Mouse (Mus musculus) heart, adult 18-20 months (tissue): Measurements from ENCODE around the gene Smco4. TPM values are rescaled to one million over a fixed set of nuclear protein-coding genes. Genes with fewer than 3 reads are reported as not detected.

ENCODE experiments used
- DNase-seq, 2 experiments: peaks; one replicate each; pipeline ENCODE4 v3.0.0; 2021 to 2022; ENCODE audit warnings: mixed read lengths in 1 of 2
- total RNA-seq, 2 experiments: library from RNA; stranded (reverse); gene quantifications; 2 replicates each; pipeline ENCODE4 v1.2.3; 2021

Gene Smco4
- total RNA-seq, 2 experiments from 2014 or later = 19.1 to 24.0 TPM

GRCm38 (mm10) chr9:15506863-15507262 lies 13.6 kb downstream of the Smco4 start:
- DNase-seq = no peak

GRCm38 (mm10) chr9:15507431-15507875 lies 14.2 kb downstream of the Smco4 start:
- DNase-seq = peak; percentile 50 to 63

GRCm38 (mm10) chr9:15509363-15509762 lies 16.1 kb downstream of the Smco4 start:
- DNase-seq = no peak

- DNase-seq = no peak
These were observed 17.5 kb downstream of the Smco4 start for GRCm38 (mm10) chr9:15510557-15511310.

- peak in 1 of 2 experiments; percentile 42 for DNase-seq
These were observed 19.7 kb downstream of the Smco4 start for GRCm38 (mm10) chr9:15512918-15513317.

GRCm38 (mm10) chr9:15516007-15516406 lies 22.8 kb downstream of the Smco4 start:
- no peak for DNase-seq

- no peak for DNase-seq
These were observed 24.7 kb downstream of the Smco4 start for GRCm38 (mm10) chr9:15517979-15518378.

- DNase-seq = no peak
These were observed 29.1 kb downstream of the Smco4 start for GRCm38 (mm10) chr9:15522348-15522747.

- no peak for DNase-seq
These were observed 29.7 kb downstream of the Smco4 start for GRCm38 (mm10) chr9:15522887-15523286.

GRCm38 (mm10) chr9:15523646-15524045 lies 30.4 kb downstream of the Smco4 start:
- no peak for DNase-seq

- DNase-seq = peak in 1 of 2 experiments; percentile 41
These were observed 32.0 kb downstream of the Smco4 start for GRCm38 (mm10) chr9:15525246-15525645.

GRCm38 (mm10) chr9:15526539-15526938 lies 33.3 kb downstream of the Smco4 start:
- peak in 1 of 2 experiments; percentile 45 for DNase-seq

GRCm38 (mm10) chr9:15527846-15528245 lies 34.6 kb downstream of the Smco4 start:
- DNase-seq = no peak

GRCm38 (mm10) chr9:15528368-15528767 lies 35.1 kb downstream of the Smco4 start:
- DNase-seq = peak in 1 of 2 experiments; percentile 35

GRCm38 (mm10) chr9:15529275-15529964 lies 36.2 kb downstream of the Smco4 start:
- DNase-seq = peak; percentile 37 to 59

GRCm38 (mm10) chr9:15529965-15530320 lies 36.7 kb downstream of the Smco4 start:
- DNase-seq = no peak

- DNase-seq = no peak
These were observed 38.0 kb downstream of the Smco4 start for GRCm38 (mm10) chr9:15531204-15531603.

GRCm38 (mm10) chr9:15533336-15534070 lies 40.3 kb downstream of the Smco4 start:
- DNase-seq = no peak

- DNase-seq = no peak
These were observed 40.9 kb downstream of the Smco4 start for GRCm38 (mm10) chr9:15534110-15534509.

GRCm38 (mm10) chr9:15535418-15535817 lies 42.2 kb downstream of the Smco4 start:
- peak; percentile 47 to 48 for DNase-seq

- DNase-seq = no peak
These were observed 43.7 kb downstream of the Smco4 start for GRCm38 (mm10) chr9:15536861-15537426.

GRCm38 (mm10) chr9:15537455-15538048 lies 44.3 kb downstream of the Smco4 start:
- no peak for DNase-seq
